Mouse (Mus musculus): ENCODE results near the gene Ano3. TPM values are rescaled to one million over a fixed set of nuclear protein-coding genes. Genes with fewer than 3 reads are reported as not detected.
A peak's percentile ranks its signal among the peaks of the same experiment; 100 is the strongest.
"Not testable (repeated sequence)": the region's sequence is repeated elsewhere in the genome, so short reads cannot be mapped to it uniquely, and the experiment has no call there.

Gene Ano3
- 0.19 and 0.22 TPM in 2 replicates for polyA plus RNA-seq (2014; fragmentation: Nextera tagmentation; extraction: Ambion mirVana)

- H3K9ac ChIP-seq (replicated peaks; ENCODE audit: low read depth, low read length); H3K9me3 ChIP-seq (ENCODE audit: control insufficient read depth, low read depth, low read length); H3K4me1 ChIP-seq (ENCODE audit: control insufficient read depth, insufficient read depth, low read length); H3K27me3 ChIP-seq (ENCODE audit: control insufficient read depth, insufficient read depth, low read length); H3K27ac ChIP-seq (ENCODE audit: low read length); ATAC-seq (ENCODE audit: insufficient number of reproducible peaks, insufficient read depth, low FRiP score, low read depth); H3K36me3 ChIP-seq (ENCODE audit: control insufficient read depth, insufficient read depth, low read length): not testable (repeated sequence)
- Histone ChIP-seq H3K4me3 (ENCODE audit: low read depth, low read length) (peak within 1 kb of the TSS; percentile 12), H3K4me2 (replicated peaks; ENCODE audit: low read depth, low read length) (peak within 1 kb of the TSS; percentile 49)
Observed at GRCm38 (mm10) chr2:110950823-110951222, at the start of gene Ano3. Gene Ano3 (minus strand): TSS chr2:110950923.

GRCm38 (mm10) chr2:110990071-110990470 lies 39.3 kb upstream of the Ano3 start:
- no peak overlapping the region for H3K27ac ChIP-seq (ENCODE audit: low read length)
- no peaks in the 10 kb centered on the region for H3K9me3 ChIP-seq (ENCODE audit: control insufficient read depth, low read depth, low read length)
- no peaks in the 10 kb centered on the region for H3K4me1 ChIP-seq (ENCODE audit: control insufficient read depth, insufficient read depth, low read length)
- H3K4me3 ChIP-seq (ENCODE audit: low read depth, low read length) = no peak overlapping the region
- H3K9ac ChIP-seq (replicated peaks; ENCODE audit: low read depth, low read length) = no peak overlapping the region
- no peak for ATAC-seq (ENCODE audit: insufficient number of reproducible peaks, insufficient read depth, low FRiP score, low read depth)
- H3K27me3 ChIP-seq (ENCODE audit: control insufficient read depth, insufficient read depth, low read length) = no peaks in the 10 kb centered on the region
- no peaks in the 10 kb centered on the region for H3K36me3 ChIP-seq (ENCODE audit: control insufficient read depth, insufficient read depth, low read length)
- no peak overlapping the region for H3K4me2 ChIP-seq (replicated peaks; ENCODE audit: low read depth, low read length)
- 72% methylated on average over 1 of the region's 1 CpGs for WGBS

- no peaks in the 10 kb centered on the region for H3K4me1 ChIP-seq (ENCODE audit: control insufficient read depth, insufficient read depth, low read length)
- H3K9me3 ChIP-seq (ENCODE audit: control insufficient read depth, low read depth, low read length) = no peaks in the 10 kb centered on the region
- ATAC-seq (ENCODE audit: insufficient number of reproducible peaks, insufficient read depth, low FRiP score, low read depth) = no peak
- H3K36me3 ChIP-seq (ENCODE audit: control insufficient read depth, insufficient read depth, low read length) = no peaks in the 10 kb centered on the region
- no peak overlapping the region for H3K27ac ChIP-seq (ENCODE audit: low read length)
- no peak overlapping the region for H3K4me2 ChIP-seq (replicated peaks; ENCODE audit: low read depth, low read length)
- no peak overlapping the region for H3K4me3 ChIP-seq (ENCODE audit: low read depth, low read length)
- WGBS = 53% methylated on average over 4 of the region's 4 CpGs
- no peak overlapping the region for H3K9ac ChIP-seq (replicated peaks; ENCODE audit: low read depth, low read length)
- no peaks in the 10 kb centered on the region for H3K27me3 ChIP-seq (ENCODE audit: control insufficient read depth, insufficient read depth, low read length)
Observed at GRCm38 (mm10) chr2:110989539-110989938, 38.8 kb upstream of the Ano3 start.

- Histone ChIP-seq H3K27ac (ENCODE audit: low read length) (no peak overlapping the region), H3K9me3 (ENCODE audit: control insufficient read depth, low read depth, low read length) (no peaks in the 10 kb centered on the region), H3K4me2 (replicated peaks; ENCODE audit: low read depth, low read length) (no peak overlapping the region), H3K4me3 (ENCODE audit: low read depth, low read length) (no peak overlapping the region), H3K4me1 (ENCODE audit: control insufficient read depth, insufficient read depth, low read length) (no peaks in the 10 kb centered on the region), H3K9ac (replicated peaks; ENCODE audit: low read depth, low read length) (no peak overlapping the region), H3K36me3 (ENCODE audit: control insufficient read depth, insufficient read depth, low read length) (no peaks in the 10 kb centered on the region), H3K27me3 (ENCODE audit: control insufficient read depth, insufficient read depth, low read length) (no peaks in the 10 kb centered on the region)
- ATAC-seq (ENCODE audit: insufficient number of reproducible peaks, insufficient read depth, low FRiP score, low read depth) = no peak
- WGBS = 87% methylated on average over 2 of the region's 2 CpGs
Observed at GRCm38 (mm10) chr2:110985853-110986271, 35.1 kb upstream of the Ano3 start.

GRCm38 (mm10) chr2:110981733-110982132 lies 31.0 kb upstream of the Ano3 start:
- Histone ChIP-seq H3K4me1 (ENCODE audit: control insufficient read depth, insufficient read depth, low read length) (no peaks in the 10 kb centered on the region), H3K27me3 (ENCODE audit: control insufficient read depth, insufficient read depth, low read length) (no peaks in the 10 kb centered on the region), H3K27ac (ENCODE audit: low read length) (no peak overlapping the region), H3K36me3 (ENCODE audit: control insufficient read depth, insufficient read depth, low read length) (no peaks in the 10 kb centered on the region), H3K4me2 (replicated peaks; ENCODE audit: low read depth, low read length) (no peak overlapping the region), H3K9me3 (ENCODE audit: control insufficient read depth, low read depth, low read length) (no peaks in the 10 kb centered on the region), H3K4me3 (ENCODE audit: low read depth, low read length) (no peak overlapping the region), H3K9ac (replicated peaks; ENCODE audit: low read depth, low read length) (no peak overlapping the region)
- 22% methylated on average over 1 of the region's 1 CpGs for WGBS
- no peak for ATAC-seq (ENCODE audit: insufficient number of reproducible peaks, insufficient read depth, low FRiP score, low read depth)

GRCm38 (mm10) chr2:110979610-110980009 lies 28.9 kb upstream of the Ano3 start:
- H3K9ac ChIP-seq (replicated peaks; ENCODE audit: low read depth, low read length) = no peak overlapping the region

GRCm38 (mm10) chr2:110976871-110977270 lies 26.1 kb upstream of the Ano3 start:
- Histone ChIP-seq H3K4me3 (ENCODE audit: low read depth, low read length) (no peak overlapping the region), H3K9me3 (ENCODE audit: control insufficient read depth, low read depth, low read length) (no peaks in the 10 kb centered on the region), H3K36me3 (ENCODE audit: control insufficient read depth, insufficient read depth, low read length) (no peaks in the 10 kb centered on the region), H3K27me3 (ENCODE audit: control insufficient read depth, insufficient read depth, low read length) (no peaks in the 10 kb centered on the region), H3K27ac (ENCODE audit: low read length) (no peak overlapping the region), H3K4me1 (ENCODE audit: control insufficient read depth, insufficient read depth, low read length) (no peaks in the 10 kb centered on the region), H3K9ac (replicated peaks; ENCODE audit: low read depth, low read length) (no peak overlapping the region), H3K4me2 (replicated peaks; ENCODE audit: low read depth, low read length) (no peak overlapping the region)
- WGBS = 89% methylated on average over 2 of the region's 2 CpGs
- no peak for ATAC-seq (ENCODE audit: insufficient number of reproducible peaks, insufficient read depth, low FRiP score, low read depth)

More at GRCm38 (mm10) chr2:110979610-110980009, 28.9 kb upstream of the Ano3 start:
- WGBS = 66% methylated on average over 2 of the region's 2 CpGs
- no peaks in the 10 kb centered on the region for H3K27me3 ChIP-seq (ENCODE audit: control insufficient read depth, insufficient read depth, low read length)
- H3K4me3 ChIP-seq (ENCODE audit: low read depth, low read length) = no peak overlapping the region
- no peak overlapping the region for H3K27ac ChIP-seq (ENCODE audit: low read length)
- H3K36me3 ChIP-seq (ENCODE audit: control insufficient read depth, insufficient read depth, low read length) = no peaks in the 10 kb centered on the region
- H3K9me3 ChIP-seq (ENCODE audit: control insufficient read depth, low read depth, low read length) = no peaks in the 10 kb centered on the region
- no peak for ATAC-seq (ENCODE audit: insufficient number of reproducible peaks, insufficient read depth, low FRiP score, low read depth)
- H3K4me2 ChIP-seq (replicated peaks; ENCODE audit: low read depth, low read length) = no peak overlapping the region
- H3K4me1 ChIP-seq (ENCODE audit: control insufficient read depth, insufficient read depth, low read length) = no peaks in the 10 kb centered on the region

GRCm38 (mm10) chr2:110970158-110970557 lies 19.4 kb upstream of the Ano3 start:
- Histone ChIP-seq H3K4me3 (ENCODE audit: low read depth, low read length) (no peak overlapping the region), H3K27me3 (ENCODE audit: control insufficient read depth, insufficient read depth, low read length) (no peaks in the 10 kb centered on the region), H3K36me3 (ENCODE audit: control insufficient read depth, insufficient read depth, low read length) (no peaks in the 10 kb centered on the region), H3K9ac (replicated peaks; ENCODE audit: low read depth, low read length) (no peak overlapping the region), H3K4me1 (ENCODE audit: control insufficient read depth, insufficient read depth, low read length) (no peaks in the 10 kb centered on the region), H3K27ac (ENCODE audit: low read length) (no peak overlapping the region), H3K4me2 (replicated peaks; ENCODE audit: low read depth, low read length) (no peak overlapping the region), H3K9me3 (ENCODE audit: control insufficient read depth, low read depth, low read length) (no peaks in the 10 kb centered on the region)
- ATAC-seq (ENCODE audit: insufficient number of reproducible peaks, insufficient read depth, low FRiP score, low read depth) = no peak
- whole genome bisulfite sequencing = 76% methylated on average over 2 of the region's 2 CpGs

- H3K4me1 ChIP-seq (ENCODE audit: control insufficient read depth, insufficient read depth, low read length) = no peaks in the 10 kb centered on the region
- no peaks in the 10 kb centered on the region for H3K36me3 ChIP-seq (ENCODE audit: control insufficient read depth, insufficient read depth, low read length)
- H3K27me3 ChIP-seq (ENCODE audit: control insufficient read depth, insufficient read depth, low read length) = no peaks in the 10 kb centered on the region
- H3K9me3 ChIP-seq (ENCODE audit: control insufficient read depth, low read depth, low read length) = no peaks in the 10 kb centered on the region
- no peak for ATAC-seq (ENCODE audit: insufficient number of reproducible peaks, insufficient read depth, low FRiP score, low read depth)
- H3K9ac ChIP-seq (replicated peaks; ENCODE audit: low read depth, low read length) = no peak overlapping the region
- no peak overlapping the region for H3K27ac ChIP-seq (ENCODE audit: low read length)
- 91% methylated on average over 3 of the region's 3 CpGs for WGBS
- no peak overlapping the region for H3K4me3 ChIP-seq (ENCODE audit: low read depth, low read length)
- H3K4me2 ChIP-seq (replicated peaks; ENCODE audit: low read depth, low read length) = no peak overlapping the region
Observed at GRCm38 (mm10) chr2:110965398-110965797, 14.7 kb upstream of the Ano3 start.

Measured in stomach, embryonic 14.5 days (tissue).